Mouse (Mus musculus): ENCODE data around the gene Tcf3.

Tcf3 gene

DNA sequence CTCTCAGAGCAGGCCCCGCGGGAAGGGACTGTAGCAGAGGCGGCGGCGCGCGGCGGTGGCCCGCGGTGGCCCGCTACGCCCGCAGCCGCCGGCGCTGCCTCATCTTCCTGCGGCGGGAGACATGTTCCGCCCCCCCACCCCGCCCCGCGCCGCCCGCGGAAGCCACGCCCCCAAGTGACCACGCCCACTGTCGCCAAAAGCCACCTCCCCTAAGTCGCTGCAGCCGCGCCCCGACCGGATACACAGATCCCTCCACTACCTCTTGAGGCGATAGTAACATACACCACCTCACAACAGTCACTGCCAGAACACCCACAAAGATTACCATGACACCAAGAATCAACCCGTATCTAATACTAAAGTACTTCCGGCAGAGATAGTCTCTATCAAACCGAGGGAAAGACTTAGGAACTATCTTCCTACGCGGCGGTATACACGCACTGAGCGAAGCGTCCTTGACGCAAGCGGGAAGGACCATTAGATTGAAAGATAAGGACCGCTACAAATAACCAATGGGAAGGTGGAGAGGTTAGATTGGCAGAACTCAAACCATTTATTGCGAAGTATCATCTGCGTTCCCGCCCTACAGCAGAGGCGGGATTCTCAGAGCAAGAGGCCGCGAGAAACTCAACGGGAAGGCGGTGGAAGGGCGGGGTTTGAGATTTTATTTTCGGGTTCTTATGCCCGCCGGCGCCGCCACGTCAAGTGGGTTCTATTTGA, at the start of gene Tcf3:
Gene Tcf3 (minus strand): TSS at position 135 of the 720 bp plus-strand sequence.
- in situ Hi-C loops (cut with MboI, MseI), result no loop called here

- in situ Hi-C loops (cut with MboI, MseI), result no loop called here
Observed at GRCm38 (mm10) chr10:80481002-80481401, 47.6 kb upstream of the Tcf3 start.

- in situ Hi-C loops (cut with MboI, MseI), result no loop called here
Observed at GRCm38 (mm10) chr10:80478531-80478930, 45.1 kb upstream of the Tcf3 start.

- in situ Hi-C loops (cut with MboI, MseI), result no loop called here
Observed at GRCm38 (mm10) chr10:80475290-80475959, 42.0 kb upstream of the Tcf3 start.

- in situ Hi-C loops (cut with MboI, MseI), result no loop called here
Observed at GRCm38 (mm10) chr10:80465066-80465465, 31.6 kb upstream of the Tcf3 start.

DNA sequence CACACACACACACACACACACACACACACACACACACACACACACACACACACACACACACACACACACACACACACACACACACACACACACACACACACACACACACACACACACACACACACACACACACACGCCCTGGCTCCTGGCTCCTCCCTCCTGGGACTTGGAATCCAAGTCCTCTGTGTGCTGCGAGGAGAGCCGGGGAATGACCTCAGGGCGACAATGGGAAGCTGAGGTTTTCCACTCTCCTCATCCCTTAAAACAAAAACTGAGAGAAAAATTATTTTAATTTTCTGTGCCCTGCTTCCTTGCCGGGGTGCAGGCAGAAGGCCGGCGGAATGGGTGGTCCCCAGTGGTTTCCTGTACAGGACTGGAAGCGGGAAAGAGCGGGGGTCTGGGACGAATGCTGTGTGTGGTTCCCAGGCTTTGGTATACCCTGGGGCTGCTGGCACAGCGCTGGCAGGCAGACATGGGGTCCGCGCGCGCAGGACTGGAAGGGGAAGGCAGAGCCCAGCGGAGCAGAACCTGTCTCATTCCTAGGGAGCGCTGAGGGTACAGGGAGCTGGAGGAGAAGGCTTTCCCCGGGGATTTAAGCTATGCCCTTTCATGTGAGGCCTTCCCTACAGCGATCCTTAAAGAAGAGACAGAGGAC, 31.1 kb upstream of the Tcf3 start:
- in situ Hi-C loops (cut with MboI, MseI), result no loop called here

DNA sequence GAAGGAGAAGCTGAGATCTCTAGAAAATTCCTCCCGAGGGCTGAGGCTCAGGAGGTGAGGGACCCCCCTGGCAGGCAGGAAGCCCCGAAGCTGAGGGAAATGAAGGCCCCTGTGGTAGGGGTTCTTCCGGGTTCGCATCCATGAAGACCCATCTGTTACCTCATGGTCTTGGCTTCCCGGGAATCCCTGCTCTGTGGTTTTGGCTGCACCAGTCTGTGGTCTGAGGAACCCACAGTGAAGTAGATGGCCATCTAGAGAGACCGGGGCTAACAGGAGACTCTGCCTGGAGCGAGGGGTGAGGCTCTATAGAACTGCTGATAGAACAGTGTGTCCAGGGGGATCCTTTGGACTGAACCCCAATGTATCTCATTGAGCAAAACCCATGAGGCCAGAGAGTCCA, 27.9 kb upstream of the Tcf3 start:
- in situ Hi-C loops (cut with MboI, MseI), result no loop called here

- in situ Hi-C loops (cut with MboI, MseI), result no loop called here
Observed at GRCm38 (mm10) chr10:80460324-80460723, 26.9 kb upstream of the Tcf3 start.

DNA sequence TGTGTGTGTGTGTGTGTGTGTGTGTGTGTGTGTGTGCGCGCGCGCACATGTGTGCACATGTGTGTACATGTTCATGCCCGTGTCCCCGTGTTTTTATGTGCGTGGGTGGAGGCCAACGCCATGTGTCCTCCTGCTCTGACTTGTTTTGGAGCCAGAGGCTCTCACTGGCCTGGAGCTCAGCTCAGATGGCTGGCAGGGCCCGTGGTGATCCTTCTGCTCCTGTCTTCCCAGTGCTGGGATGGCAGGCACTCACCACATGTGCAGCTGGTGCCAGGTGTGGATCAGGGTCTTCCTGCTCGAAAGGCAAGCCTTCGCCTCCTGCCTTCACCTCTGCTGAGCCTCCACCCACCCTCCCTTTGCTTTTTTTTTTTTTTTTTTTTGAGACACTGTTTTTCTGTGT, 26.2 kb upstream of the Tcf3 start:
- in situ Hi-C loops (cut with MboI, MseI), result loop anchor here (10.0 kb wide), 1 partner anchor 175 kb away; no protein-coding TSS in a partner anchor

DNA sequence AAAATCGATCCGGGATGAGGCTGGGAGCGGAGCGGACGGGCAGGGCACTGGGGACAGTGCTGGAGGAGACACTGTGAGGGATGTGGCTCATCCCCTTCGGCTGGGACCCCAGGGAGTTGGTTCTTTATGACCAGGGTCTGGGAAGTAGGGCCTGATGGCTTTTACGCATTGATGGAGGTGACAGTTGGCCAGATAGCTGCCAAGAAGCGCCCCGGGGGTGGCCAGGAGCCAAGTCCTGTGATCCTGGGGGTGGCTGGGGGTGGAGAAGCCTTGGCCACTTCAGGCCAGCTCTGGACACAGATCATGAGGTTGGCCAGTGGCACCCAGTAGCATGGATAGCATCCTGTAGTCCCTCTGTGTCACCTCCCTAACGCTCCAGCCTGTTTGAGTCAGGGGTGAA, 25.8 kb upstream of the Tcf3 start:
- in situ Hi-C loops (cut with MboI, MseI), result loop anchor here (10.0 kb wide), 1 partner anchor 176 kb away; no protein-coding TSS in a partner anchor

- in situ Hi-C loops (cut with MboI, MseI), result loop anchor here (10.0 kb wide), 1 partner anchor 179 kb away; no protein-coding TSS in a partner anchor
Observed at GRCm38 (mm10) chr10:80455697-80456096, 22.2 kb upstream of the Tcf3 start.

DNA sequence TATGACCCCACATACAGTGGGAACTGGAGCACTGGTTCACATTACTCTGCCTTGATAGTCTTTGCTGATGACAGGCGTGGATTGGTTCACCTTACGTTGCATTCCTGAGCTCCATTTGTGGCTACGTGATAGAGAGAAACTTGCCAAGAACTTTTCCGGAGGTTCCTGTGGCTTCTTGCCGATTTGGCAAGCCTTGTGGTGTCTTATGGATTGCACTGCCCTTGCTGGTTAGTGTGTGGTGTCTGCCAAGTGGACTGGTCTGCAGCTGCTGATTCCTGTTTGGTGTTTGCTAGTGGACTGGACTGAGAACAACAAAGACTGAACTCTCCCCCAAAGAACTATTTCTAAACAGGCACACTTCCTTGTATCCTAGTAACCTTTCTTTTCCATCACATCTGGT, 21.3 kb upstream of the Tcf3 start:
- in situ Hi-C loops (cut with MboI, MseI), result loop anchor here (10.0 kb wide), 1 partner anchor 180 kb away; no protein-coding TSS in a partner anchor

DNA sequence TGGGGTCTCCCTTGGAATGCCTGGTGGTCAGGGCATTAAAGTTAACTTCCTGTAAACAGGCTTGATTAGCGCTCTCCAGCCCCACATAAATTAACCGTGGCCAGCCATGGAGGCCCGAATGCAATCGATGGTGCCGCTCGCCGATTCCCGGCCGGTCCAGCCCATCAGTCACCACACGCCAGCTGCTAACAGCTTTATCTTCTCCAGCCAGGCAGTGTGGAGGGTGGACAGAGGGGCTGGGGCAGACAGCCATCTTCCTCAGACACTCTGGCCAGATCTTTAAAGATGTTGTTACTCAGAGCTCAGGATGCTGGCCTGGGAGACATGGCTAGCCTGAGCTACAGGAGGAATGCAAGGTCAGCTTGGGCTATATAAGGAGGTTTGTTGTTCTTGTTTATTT, 20.2 kb upstream of the Tcf3 start:
- in situ Hi-C loops (cut with MboI, MseI), result loop anchor here (10.0 kb wide), 1 partner anchor 181 kb away; no protein-coding TSS in a partner anchor

- in situ Hi-C loops (cut with MboI, MseI), result loop anchor here (10.0 kb wide), 1 partner anchor 184 kb away; no protein-coding TSS in a partner anchor
Observed at GRCm38 (mm10) chr10:80450599-80450998, 17.2 kb upstream of the Tcf3 start.

DNA sequence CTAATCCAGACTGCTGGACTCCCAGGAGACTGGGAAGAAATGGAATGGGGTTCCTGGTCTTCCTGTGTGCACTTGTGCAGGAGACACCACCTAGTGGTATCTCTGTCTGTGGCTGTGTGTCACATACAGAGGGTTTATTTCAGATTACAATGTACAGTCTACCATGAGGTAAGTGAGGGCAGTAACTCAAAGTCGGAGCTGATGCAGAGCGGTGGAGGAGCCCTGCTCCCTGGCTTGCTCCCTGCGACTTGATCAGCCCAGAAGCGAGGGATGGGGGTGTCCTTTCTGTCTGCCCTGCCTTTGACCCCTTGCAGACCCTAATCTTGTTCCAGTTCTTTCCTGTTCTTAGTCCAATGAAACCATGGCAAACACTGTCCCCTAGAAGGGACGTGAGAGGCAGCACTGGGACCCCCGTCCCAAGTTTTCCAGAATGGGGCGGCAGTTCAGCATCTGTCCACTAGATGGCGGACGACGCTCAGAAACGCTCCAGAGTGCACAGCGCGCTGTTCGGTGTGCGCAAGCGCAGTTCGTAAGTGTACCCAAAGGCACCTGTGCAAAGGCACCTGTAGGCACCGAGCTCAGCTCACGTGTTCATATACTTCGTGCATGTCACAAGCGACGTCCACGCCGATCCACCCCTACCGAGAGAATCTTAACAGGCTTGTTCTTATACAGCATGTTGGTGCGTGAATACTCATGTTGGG, 12.6 kb upstream of the Tcf3 start:
- in situ Hi-C loops (cut with MboI, MseI), result loop anchor here (5.0 kb wide), 1 partner anchor 66 kb away; no protein-coding TSS in a partner anchor

DNA sequence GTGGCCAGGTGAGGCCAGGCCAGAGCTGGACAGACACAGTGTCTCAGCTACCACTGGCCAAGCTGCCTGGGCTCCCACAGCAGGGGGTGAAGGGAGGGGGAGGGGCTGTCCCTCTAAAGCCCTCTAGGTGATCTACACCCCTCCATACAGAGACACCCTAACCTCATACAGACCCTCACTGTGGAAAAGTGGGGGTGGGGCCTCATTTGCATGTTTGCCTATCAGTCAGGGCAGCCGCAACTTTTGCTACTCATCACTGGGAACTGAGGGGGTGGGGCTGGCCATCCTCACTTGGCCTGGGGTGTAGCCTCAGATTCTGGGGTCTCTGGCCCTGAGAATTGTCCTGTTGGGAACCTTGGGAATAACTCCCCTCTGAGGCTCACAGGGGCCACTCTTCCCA, 11.6 kb upstream of the Tcf3 start:
- in situ Hi-C loops (cut with MboI, MseI), result loop anchor here (5.0 kb wide), 1 partner anchor 67 kb away; no protein-coding TSS in a partner anchor

DNA sequence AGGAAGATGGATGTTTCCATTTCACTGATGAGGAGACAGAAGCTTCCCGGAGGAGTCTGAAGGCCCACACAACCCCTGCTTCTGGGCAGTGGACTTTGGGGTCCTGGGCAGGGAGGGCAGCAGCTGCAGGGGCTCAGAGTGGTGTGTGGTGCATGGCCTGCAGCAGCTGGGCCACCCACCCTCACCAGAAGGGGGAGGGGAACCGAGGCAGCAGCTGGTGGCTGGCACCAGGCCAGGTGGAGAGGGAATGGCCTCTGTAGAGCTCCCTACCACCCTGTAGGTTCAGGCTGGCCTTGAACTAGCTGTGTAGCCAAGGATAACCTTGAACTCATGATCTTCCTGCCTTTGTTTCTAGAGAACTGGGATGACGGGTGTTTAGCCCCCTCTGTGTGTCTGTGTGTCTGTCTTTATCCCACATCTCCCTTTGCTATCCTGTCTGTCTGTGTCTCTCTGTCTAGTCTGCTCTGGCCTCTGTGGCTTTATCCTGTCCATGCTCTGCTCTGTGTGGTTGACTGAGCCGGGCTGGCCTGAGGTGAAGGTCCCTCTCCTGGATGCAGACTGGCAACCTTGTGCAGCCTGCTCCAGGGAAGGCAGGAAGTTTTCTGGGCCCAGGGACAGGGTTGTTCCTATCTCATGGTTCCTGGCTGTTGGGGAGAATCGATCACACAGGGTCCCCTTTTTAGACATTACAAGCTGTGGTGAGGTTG, 11.0 kb upstream of the Tcf3 start:
- in situ Hi-C loops (cut with MboI, MseI), result loop anchor here (5.0 kb wide), 1 partner anchor 68 kb away; no protein-coding TSS in a partner anchor

GRCm38 (mm10) chr10:80443575-80444278, 10.3 kb upstream of the Tcf3 start:
- in situ Hi-C loops (cut with MboI, MseI), result no loop called here

DNA sequence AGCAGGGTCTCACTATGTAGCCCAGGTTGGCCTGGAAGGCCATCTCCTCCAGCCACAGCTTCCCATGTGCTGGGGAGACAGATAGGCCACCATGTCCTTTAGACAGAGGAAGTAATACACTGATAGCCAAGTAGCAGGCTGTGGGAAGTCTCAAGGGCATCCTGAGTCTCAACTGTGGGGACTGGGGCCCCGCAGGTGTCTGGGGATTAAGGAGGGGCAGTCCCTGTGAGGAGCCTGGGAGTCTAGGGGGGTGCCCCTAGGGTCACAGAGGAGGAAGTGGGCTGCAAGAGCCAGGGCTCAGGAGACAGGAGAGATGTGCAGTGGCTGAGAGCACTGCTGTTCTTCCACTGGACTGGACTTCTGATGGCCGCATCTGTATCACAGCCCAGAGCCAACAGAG, 9.5 kb upstream of the Tcf3 start:
- in situ Hi-C loops (cut with MboI, MseI), result no loop called here

- in situ Hi-C loops (cut with MboI, MseI), result no loop called here
Observed at GRCm38 (mm10) chr10:80441598-80441997, 8.2 kb upstream of the Tcf3 start.
